Mouse (Mus musculus) kidney, postnatal 25 days (tissue): Measurements from ENCODE around the gene Lurap1.
A peak's percentile ranks its signal among the peaks of the same experiment; 100 is the strongest.

Source experiments
- DNase-seq, 2 experiments: peaks; one replicate each; pipeline ENCODE4 v3.0.0; 2021; ENCODE audit warnings: mixed read lengths in 2 of 2

The Lurap1 gene

GRCm38 (mm10) chr4:116151238-116151637, at the start of gene Lurap1:
Gene Lurap1 (minus strand): TSS chr4:116151338.
- DNase-seq, result no peak

- DNase-seq, result no peak
Observed at GRCm38 (mm10) chr4:116198422-116198821, 47.3 kb upstream of the Lurap1 start.

GRCm38 (mm10) chr4:116193583-116194383, 42.6 kb upstream of the Lurap1 start:
- no peak for DNase-seq

- peak; percentile 18 to 48 for DNase-seq
Observed at GRCm38 (mm10) chr4:116192286-116192835, 41.2 kb upstream of the Lurap1 start.

GRCm38 (mm10) chr4:116185083-116185482, 33.9 kb upstream of the Lurap1 start:
- DNase-seq, result no peak

- DNase-seq, result peak; percentile 38 to 62
Observed at GRCm38 (mm10) chr4:116182745-116183144, 31.6 kb upstream of the Lurap1 start.

GRCm38 (mm10) chr4:116182079-116182478, 30.9 kb upstream of the Lurap1 start:
- DNase-seq, result no peak

GRCm38 (mm10) chr4:116177140-116177539, 26.0 kb upstream of the Lurap1 start:
- peak; percentile 90 to 92 for DNase-seq

- peak; percentile 83 to 95 for DNase-seq
Observed at GRCm38 (mm10) chr4:116176543-116176988, 25.4 kb upstream of the Lurap1 start.

- no peak for DNase-seq
Observed at GRCm38 (mm10) chr4:116175711-116176542, 24.8 kb upstream of the Lurap1 start.

- DNase-seq, result no peak
Observed at GRCm38 (mm10) chr4:116175136-116175535, 24.0 kb upstream of the Lurap1 start.

- peak; percentile 70 to 87 for DNase-seq
Observed at GRCm38 (mm10) chr4:116174466-116175116, 23.5 kb upstream of the Lurap1 start.

- no peak for DNase-seq
Observed at GRCm38 (mm10) chr4:116173752-116174151, 22.6 kb upstream of the Lurap1 start.

- no peak for DNase-seq
Observed at GRCm38 (mm10) chr4:116173072-116173471, 21.9 kb upstream of the Lurap1 start, which contains the start of the genes 1700042G07Rik and Gm49337. Gene 1700042G07Rik (plus strand): TSS chr4:116173372. Gene Gm49337 (plus strand): TSS chr4:116173384.

GRCm38 (mm10) chr4:116169353-116169672, 18.2 kb upstream of the Lurap1 start:
- no peak for DNase-seq

- DNase-seq, result peak; percentile 82 to 93
Observed at GRCm38 (mm10) chr4:116168617-116169352, 17.6 kb upstream of the Lurap1 start.

- peak; percentile 77 to 83 for DNase-seq
Observed at GRCm38 (mm10) chr4:116167404-116167803, 16.3 kb upstream of the Lurap1 start, which contains the start of gene Tspan1. Gene Tspan1 (minus strand): TSS chr4:116167601.

- peak in 1 of 2 experiments; percentile 31 for DNase-seq
Observed at GRCm38 (mm10) chr4:116165708-116166407, 14.7 kb upstream of the Lurap1 start.

GRCm38 (mm10) chr4:116164759-116165554, 13.8 kb upstream of the Lurap1 start:
- DNase-seq, result peak in 1 of 2 experiments; percentile 45

- DNase-seq, result peak; percentile 60 to 77
Observed at GRCm38 (mm10) chr4:116162142-116162541, 11.0 kb upstream of the Lurap1 start.
